Mouse (Mus musculus) intestine, embryonic 14.5 days (tissue): ENCODE results near the gene Adarb2. TPM values are rescaled to one million over a fixed set of nuclear protein-coding genes. Genes with fewer than 3 reads are reported as not detected.

Source experiments
- ATAC-seq: fragments of 200-750 bp; cut with Nextera tagmentation; replicated peaks from 2 replicates; pipeline ENCODE4 v1.8.0; 2017; ENCODE audit warnings: low read depth, moderate number of reproducible peaks, moderate TSS enrichment, moderate library complexity; ENCODE audit not compliant: low FRiP score, low TSS enrichment
- DNase-seq: peaks from one replicate; pipeline ENCODE4 v3.0.0-alpha.2; 2018; ENCODE audit warnings: low spot score
- H3K27ac ChIP-seq: fragments of 300-500 bp; sonication (generic); 2 replicates; pipeline ENCODE4 v1.5.1; 2014; ENCODE audit warnings: low read depth, mild to moderate bottlenecking, control low read depth
- H3K27me3 ChIP-seq: fragments of 300-500 bp; sonication (generic); replicated peaks from 2 replicates; pipeline ENCODE4 v1.6.1; 2014; ENCODE audit warnings: low read length, control low read depth; ENCODE audit not compliant: control insufficient read depth, insufficient read depth
- H3K36me3 ChIP-seq: fragments of 300-500 bp; sonication (generic); 2 replicates; pipeline ENCODE4 v1.6.1; 2014; ENCODE audit warnings: low read length, control low read depth; ENCODE audit not compliant: control insufficient read depth, insufficient read depth
- H3K4me1 ChIP-seq: fragments of 300-500 bp; sonication (generic); replicated peaks from 2 replicates; pipeline ENCODE4 v1.6.1; 2014; ENCODE audit warnings: low read length, control low read depth, mixed read lengths; ENCODE audit not compliant: control insufficient read depth, insufficient read depth
- H3K4me2 ChIP-seq: fragments of 300-500 bp; sonication (generic); 2 replicates; pipeline ENCODE4 v1.6.1; 2014; ENCODE audit warnings: low read length
- H3K4me3 ChIP-seq: fragments of 300-500 bp; sonication (generic); 2 replicates; pipeline ENCODE4 v1.5.1; 2014; ENCODE audit warnings: low read depth, low read length, control low read depth, mixed read lengths
- H3K9ac ChIP-seq: fragments of 300-500 bp; sonication (generic); 2 replicates; pipeline ENCODE4 v1.6.1; 2014; ENCODE audit warnings: mild to moderate bottlenecking, low read length
- H3K9me3 ChIP-seq: fragments of 300-500 bp; sonication (generic); 2 replicates; pipeline ENCODE4 v1.6.1; 2016; ENCODE audit warnings: low read length, control low read depth; ENCODE audit not compliant: control insufficient read depth
- WGBS: fragments of 180-500 bp; shearing (Covaris S2); extraction: QIAGEN DNeasy Blood & Tissue Kit; methylation state at CpG from one replicate; pipeline ENCODE4 v1.1.7; 2014; 5-methylcytosine and 5-hydroxymethylcytosine counted together
- polyA plus RNA-seq: library from polyadenylated mRNA; unstranded; fragments of >200 nt; fragmentation: Nextera tagmentation; extraction: Ambion mirVana; gene quantifications from 2 replicates; pipeline ENCODE4 v1.2.1, GENCODE M21; 2014

Adarb2 gene
- polyA plus RNA-seq, 1 experiment from 2014 or later, result 1.7 TPM

- H3K9me3 ChIP-seq, result no peaks in the 10 kb centered on the region
- H3K36me3 ChIP-seq, result no peaks in the 10 kb centered on the region
- no peak overlapping the region for H3K4me3 ChIP-seq
- no peak overlapping the region for H3K27ac ChIP-seq
- peak; percentile 16 for DNase-seq
- H3K27me3 ChIP-seq, result no peaks in the 10 kb centered on the region
- no peak overlapping the region for H3K4me2 ChIP-seq
- ATAC-seq, result no peak
- H3K9ac ChIP-seq, result no peak overlapping the region
- no peaks in the 10 kb centered on the region for H3K4me1 ChIP-seq
- 55% methylated on average over 4 of the region's 4 CpGs for whole genome bisulfite sequencing
Measured at GRCm38 (mm10) chr13:8745596-8745995, 542.9 kb downstream of the Adarb2 start.

GRCm38 (mm10) chr13:8749451-8749850, 546.8 kb downstream of the Adarb2 start:
- WGBS, result 91% methylated on average over 6 of the region's 6 CpGs
- no peak overlapping the region for H3K27ac ChIP-seq
- H3K9ac ChIP-seq, result no peak overlapping the region
- no peaks in the 10 kb centered on the region for H3K27me3 ChIP-seq
- H3K9me3 ChIP-seq, result no peaks in the 10 kb centered on the region
- H3K4me2 ChIP-seq, result no peak overlapping the region
- no peak for ATAC-seq
- H3K4me3 ChIP-seq, result no peak overlapping the region
- H3K4me1 ChIP-seq, result no peaks in the 10 kb centered on the region
- no peak for DNase-seq
- H3K36me3 ChIP-seq, result no peaks in the 10 kb centered on the region

GRCm38 (mm10) chr13:8760940-8761339, 558.3 kb downstream of the Adarb2 start:
- ATAC-seq (no peak), DNase-seq (no peak)
- Histone ChIP-seq H3K9me3 (no peaks in the 10 kb centered on the region), H3K27me3 (no peaks in the 10 kb centered on the region), H3K9ac (no peak overlapping the region), H3K36me3 (no peaks in the 10 kb centered on the region), H3K4me3 (no peak overlapping the region), H3K4me2 (no peak overlapping the region), H3K27ac (no peak overlapping the region), H3K4me1 (no peaks in the 10 kb centered on the region)
- 57% methylated on average over 8 of the region's 8 CpGs for WGBS

GRCm38 (mm10) chr13:8769654-8770227, 567.1 kb downstream of the Adarb2 start:
- H3K4me1 ChIP-seq, result no peaks in the 10 kb centered on the region
- DNase-seq, result no peak
- no peak overlapping the region for H3K27ac ChIP-seq
- no peak overlapping the region for H3K9ac ChIP-seq
- no peak overlapping the region for H3K4me2 ChIP-seq
- H3K4me3 ChIP-seq, result no peak overlapping the region
- no peaks in the 10 kb centered on the region for H3K27me3 ChIP-seq
- ATAC-seq, result no peak
- 92% methylated on average over 7 of the region's 7 CpGs for WGBS
- no peaks in the 10 kb centered on the region for H3K36me3 ChIP-seq
- no peaks in the 10 kb centered on the region; the same call in 1 of the 2 replicates for H3K9me3 ChIP-seq

- Histone ChIP-seq H3K27me3 (no peaks in the 10 kb centered on the region), H3K4me2 (no peak overlapping the region), H3K4me1 (no peaks in the 10 kb centered on the region), H3K27ac (no peak overlapping the region), H3K4me3 (no peak overlapping the region), H3K9ac (no peak overlapping the region), H3K36me3 (no peaks in the 10 kb centered on the region), H3K9me3 (no peaks in the 10 kb centered on the region; the same call in 1 of the 2 replicates)
- no peak for ATAC-seq
- no peak for DNase-seq
- WGBS, result 44% methylated on average over 4 of the region's 4 CpGs
Measured at GRCm38 (mm10) chr13:8770616-8771015, 568.0 kb downstream of the Adarb2 start.

- 53% methylated on average over 4 of the region's 4 CpGs for WGBS
- Histone ChIP-seq H3K27ac (no peak overlapping the region), H3K9me3 (no peaks in the 10 kb centered on the region), H3K4me2 (no peak overlapping the region), H3K9ac (no peak overlapping the region), H3K27me3 (no peaks in the 10 kb centered on the region), H3K4me1 (no peaks in the 10 kb centered on the region), H3K36me3 (no peaks in the 10 kb centered on the region), H3K4me3 (no peak overlapping the region)
- ATAC-seq (0 out of 2 replicates have a peak, but pooled peaks have one; percentile 51), DNase-seq (no peak)
Measured at GRCm38 (mm10) chr13:8780441-8780840, 577.8 kb downstream of the Adarb2 start.

GRCm38 (mm10) chr13:8782636-8783035, 580.0 kb downstream of the Adarb2 start:
- no peak overlapping the region for H3K9ac ChIP-seq
- no peaks in the 10 kb centered on the region for H3K9me3 ChIP-seq
- no peak for ATAC-seq
- no peak for DNase-seq
- H3K4me1 ChIP-seq, result no peaks in the 10 kb centered on the region
- H3K27ac ChIP-seq, result no peak overlapping the region
- no peak overlapping the region for H3K4me2 ChIP-seq
- no peaks in the 10 kb centered on the region for H3K36me3 ChIP-seq
- no peaks in the 10 kb centered on the region for H3K27me3 ChIP-seq
- no peak overlapping the region for H3K4me3 ChIP-seq
- WGBS, result 41% methylated on average over 4 of the region's 4 CpGs

GRCm38 (mm10) chr13:8783686-8784307, 581.1 kb downstream of the Adarb2 start:
- DNase-seq, result no peak
- H3K4me3 ChIP-seq, result no peak overlapping the region
- H3K9me3 ChIP-seq, result no peaks in the 10 kb centered on the region
- no peaks in the 10 kb centered on the region for H3K36me3 ChIP-seq
- H3K27ac ChIP-seq, result no peak overlapping the region
- H3K9ac ChIP-seq, result no peak overlapping the region
- H3K4me1 ChIP-seq, result no peaks in the 10 kb centered on the region
- ATAC-seq, result no peak
- H3K4me2 ChIP-seq, result no peak overlapping the region
- WGBS, result 85% methylated on average over 10 of the region's 10 CpGs
- H3K27me3 ChIP-seq, result no peaks in the 10 kb centered on the region
